Mouse (Mus musculus): Measurements from ENCODE around the gene Tspan31. TPM values are rescaled to one million over a fixed set of nuclear protein-coding genes. Genes with fewer than 3 reads are reported as not detected.
A peak's percentile ranks its signal among the peaks of the same experiment; 100 is the strongest.

Gene Tspan31
- polyA plus RNA-seq, 1 experiment from 2014 or later = 125 TPM

GRCm38 (mm10) chr10:127059968-127060916 lies 9.8 kb downstream of the Tspan31 start, which contains the start of gene March9:
March9 (minus strand) TSS chr10:127060184.
- WGBS = under 1% methylated on average over 27 of the region's 72 CpGs
- H3K4me3 ChIP-seq = peak within 1 kb of the TSS; percentile 90
- H3K9ac ChIP-seq = peak within 1 kb of the TSS; percentile 99
- no peaks in the 10 kb centered on the region for H3K27me3 ChIP-seq
- ATAC-seq (ENCODE audit: low read depth) = peak; percentile 37
- peaks cover 31% of the 10 kb centered on the region for H3K36me3 ChIP-seq
- peaks cover 69% of the 10 kb centered on the region for H3K4me1 ChIP-seq (replicated peaks)
- peak within 1 kb of the TSS; percentile 98 for H3K27ac ChIP-seq (replicated peaks)
- H3K9me3 ChIP-seq = no peaks in the 10 kb centered on the region
- peak within 1 kb of the TSS; percentile 87 for H3K4me2 ChIP-seq

GRCm38 (mm10) chr10:127059174-127059967 lies 10.7 kb downstream of the Tspan31 start:
- Histone ChIP-seq H3K4me2 (peak overlapping the region; percentile 87), H3K4me3 (peak overlapping the region; percentile 90), H3K9ac (peak overlapping the region; percentile 99), H3K4me1 (replicated peaks) (peaks cover 69% of the 10 kb centered on the region), H3K27ac (replicated peaks) (peak overlapping the region; percentile 98), H3K9me3 (no peaks in the 10 kb centered on the region), H3K36me3 (peaks cover 33% of the 10 kb centered on the region), H3K27me3 (no peaks in the 10 kb centered on the region)
- ATAC-seq (ENCODE audit: low read depth) = no peak; the same call in 1 of the 2 replicates
- WGBS = under 1% methylated on average over 56 of the region's 92 CpGs

- Histone ChIP-seq H3K4me2 (peak overlapping the region; percentile 87), H3K4me3 (peak overlapping the region; percentile 90), H3K27me3 (0 out of 2 replicates have a peak, but pooled peaks cover under 1% of the 10 kb centered on the region), H3K9ac (peak overlapping the region; percentile 99), H3K27ac (replicated peaks) (peak overlapping the region; percentile 98), H3K9me3 (no peaks in the 10 kb centered on the region), H3K4me1 (replicated peaks) (peaks cover 68% of the 10 kb centered on the region), H3K36me3 (peaks cover 40% of the 10 kb centered on the region)
- 4% methylated on average over 8 of the region's 8 CpGs for WGBS
- ATAC-seq (ENCODE audit: low read depth) = no peak
Observed at GRCm38 (mm10) chr10:127058708-127059107, 11.4 kb downstream of the Tspan31 start.

GRCm38 (mm10) chr10:127058161-127058560 lies 11.9 kb downstream of the Tspan31 start:
- H3K36me3 ChIP-seq = peaks cover 45% of the 10 kb centered on the region
- H3K4me2 ChIP-seq = peak overlapping the region; percentile 87
- H3K27ac ChIP-seq (replicated peaks) = 0 out of 2 replicates have a peak overlapping the region, but pooled peaks have one; percentile 98
- H3K27me3 ChIP-seq = 0 out of 2 replicates have a peak, but pooled peaks cover 4% of the 10 kb centered on the region
- H3K9ac ChIP-seq = peak overlapping the region; percentile 99
- H3K4me1 ChIP-seq (replicated peaks) = peaks cover 68% of the 10 kb centered on the region
- no peaks in the 10 kb centered on the region for H3K9me3 ChIP-seq
- under 1% methylated on average over 9 of the region's 9 CpGs for WGBS
- H3K4me3 ChIP-seq = peak overlapping the region; percentile 90
- ATAC-seq (ENCODE audit: low read depth) = no peak

- H3K4me3 ChIP-seq = no peak overlapping the region
- ATAC-seq (ENCODE audit: low read depth) = no peak
- WGBS = 88% methylated on average over 20 of the region's 20 CpGs
- H3K4me1 ChIP-seq (replicated peaks) = peaks cover 58% of the 10 kb centered on the region
- H3K36me3 ChIP-seq = peaks cover 48% of the 10 kb centered on the region
- H3K27ac ChIP-seq (replicated peaks) = no peak overlapping the region
- H3K9ac ChIP-seq = no peak overlapping the region
- H3K27me3 ChIP-seq = peaks cover 20% of the 10 kb centered on the region
- H3K9me3 ChIP-seq = no peaks in the 10 kb centered on the region
- no peak overlapping the region for H3K4me2 ChIP-seq
Observed at GRCm38 (mm10) chr10:127056490-127056889, 13.6 kb downstream of the Tspan31 start.

GRCm38 (mm10) chr10:127055406-127055805 lies 14.7 kb downstream of the Tspan31 start:
- Histone ChIP-seq H3K9me3 (no peaks in the 10 kb centered on the region), H3K4me2 (no peak overlapping the region), H3K27ac (replicated peaks) (no peak overlapping the region), H3K4me1 (replicated peaks) (peaks cover 47% of the 10 kb centered on the region), H3K27me3 (peaks cover 31% of the 10 kb centered on the region), H3K36me3 (peaks cover 48% of the 10 kb centered on the region), H3K4me3 (no peak overlapping the region), H3K9ac (no peak overlapping the region)
- no peak for ATAC-seq (ENCODE audit: low read depth)
- WGBS = 88% methylated on average over 8 of the region's 8 CpGs

- no peak overlapping the region for H3K9ac ChIP-seq
- peaks cover 38% of the 10 kb centered on the region for H3K27me3 ChIP-seq
- ATAC-seq (ENCODE audit: low read depth) = no peak
- H3K4me2 ChIP-seq = no peak overlapping the region
- H3K27ac ChIP-seq (replicated peaks) = no peak overlapping the region
- H3K36me3 ChIP-seq = peaks cover 48% of the 10 kb centered on the region
- no peaks in the 10 kb centered on the region for H3K9me3 ChIP-seq
- no peak overlapping the region for H3K4me3 ChIP-seq
- WGBS = 72% methylated on average over 4 of the region's 4 CpGs
- peaks cover 45% of the 10 kb centered on the region for H3K4me1 ChIP-seq (replicated peaks)
Observed at GRCm38 (mm10) chr10:127054646-127055045, 15.4 kb downstream of the Tspan31 start.

GRCm38 (mm10) chr10:127050119-127050474 lies 20.0 kb downstream of the Tspan31 start:
- Histone ChIP-seq H3K36me3 (peaks cover 22% of the 10 kb centered on the region), H3K4me3 (no peak overlapping the region), H3K27ac (replicated peaks) (no peak overlapping the region), H3K9ac (no peak overlapping the region), H3K9me3 (no peaks in the 10 kb centered on the region), H3K4me1 (replicated peaks) (peaks cover 18% of the 10 kb centered on the region), H3K27me3 (peaks cover 66% of the 10 kb centered on the region), H3K4me2 (no peak overlapping the region)
- 17% methylated on average over 10 of the region's 10 CpGs for WGBS
- no peak for ATAC-seq (ENCODE audit: low read depth)

- H3K9ac ChIP-seq = no peak overlapping the region
- 2% methylated on average over 29 of the region's 29 CpGs for WGBS
- peaks cover 17% of the 10 kb centered on the region for H3K36me3 ChIP-seq
- H3K9me3 ChIP-seq = no peaks in the 10 kb centered on the region
- no peak overlapping the region for H3K4me2 ChIP-seq
- H3K27me3 ChIP-seq = peaks cover 66% of the 10 kb centered on the region
- peaks cover 12% of the 10 kb centered on the region for H3K4me1 ChIP-seq (replicated peaks)
- ATAC-seq (ENCODE audit: low read depth) = 0 out of 2 replicates have a peak, but pooled peaks have one; percentile 17
- H3K4me3 ChIP-seq = no peak overlapping the region
- no peak overlapping the region for H3K27ac ChIP-seq (replicated peaks)
Observed at GRCm38 (mm10) chr10:127049395-127050118, 20.5 kb downstream of the Tspan31 start.

GRCm38 (mm10) chr10:127048608-127049394 lies 21.3 kb downstream of the Tspan31 start:
- Histone ChIP-seq H3K4me2 (no peak overlapping the region), H3K4me1 (replicated peaks) (peaks cover 10% of the 10 kb centered on the region), H3K36me3 (peaks cover 9% of the 10 kb centered on the region; the same call in 1 of the 2 replicates), H3K27ac (replicated peaks) (no peak overlapping the region), H3K4me3 (no peak overlapping the region), H3K9ac (no peak overlapping the region), H3K27me3 (peaks cover 66% of the 10 kb centered on the region), H3K9me3 (no peaks in the 10 kb centered on the region)
- WGBS = 4% methylated on average over 35 of the region's 35 CpGs
- no peak for ATAC-seq (ENCODE audit: low read depth)

- Histone ChIP-seq H3K36me3 (peaks cover 4% of the 10 kb centered on the region; the same call in 1 of the 2 replicates), H3K4me2 (no peak within 1 kb of the TSS), H3K4me1 (replicated peaks) (peaks cover 10% of the 10 kb centered on the region), H3K27ac (replicated peaks) (no peak within 1 kb of the TSS), H3K4me3 (no peak within 1 kb of the TSS), H3K27me3 (peaks cover 61% of the 10 kb centered on the region), H3K9me3 (no peaks in the 10 kb centered on the region), H3K9ac (no peak within 1 kb of the TSS)
- no peak for ATAC-seq (ENCODE audit: low read depth)
- WGBS = 32% methylated on average over 5 of the region's 5 CpGs
Observed at GRCm38 (mm10) chr10:127047954-127048353, 22.1 kb downstream of the Tspan31 start, which contains the start of gene Cyp27b1. Cyp27b1 (plus strand) TSS chr10:127048250.
